Mouse (Mus musculus): Measurements from ENCODE around the gene Pwwp2a. TPM values are rescaled to one million over a fixed set of nuclear protein-coding genes. Genes with fewer than 3 reads are reported as not detected.

Pwwp2a gene
- total and polyA plus RNA-seq, 3 experiments: 13.0 to 31.0 (median 15.2) TPM

GRCm38 (mm10) chr11:43632566-43632965 lies 49.2 kb upstream of the Pwwp2a start:
- no peak for TF ChIP-seq SIN3A (IDR thresholded peaks at IDR 0.05; ENCODE audit: low read length)
- TF ChIP-seq E2F4 (IDR thresholded peaks at IDR 0.05; ENCODE audit: insufficient replicate concordance, low read depth, low read length): no peak
- no peak for TF ChIP-seq TBP (conservative IDR thresholded peaks at IDR 0.05; ENCODE audit: low read depth, low read length)
- no peak for TF ChIP-seq POLR2A (IDR thresholded peaks at IDR 0.05; ENCODE audit: low read depth, low read length)
- TF ChIP-seq RCOR1 (conservative IDR thresholded peaks at IDR 0.05; ENCODE audit: low read depth, low read length): no peak
- no peak for TF ChIP-seq JUND (conservative IDR thresholded peaks at IDR 0.05; ENCODE audit: low read depth, low read length)
- no peak for TF ChIP-seq PAX5 (IDR thresholded peaks at IDR 0.05; ENCODE audit: low read length)
- TF ChIP-seq SMC3 (IDR thresholded peaks at IDR 0.05; ENCODE audit: low read depth, low read length): no peak
- TF ChIP-seq MYC (IDR thresholded peaks at IDR 0.05; ENCODE audit: low read depth, low read length): no peak
- TF ChIP-seq ZMIZ1 (IDR thresholded peaks at IDR 0.05; ENCODE audit: low read depth, low read length): no peak
- no peak for TF ChIP-seq MAFK (IDR thresholded peaks at IDR 0.05; ENCODE audit: insufficient replicate concordance, low read length)
- no peak for TF ChIP-seq ELF1 (IDR thresholded peaks at IDR 0.05; ENCODE audit: low read depth, low read length)
- TF ChIP-seq ETS1 (conservative IDR thresholded peaks at IDR 0.05; ENCODE audit: low read depth, low read length): no peak
- no peak for TF ChIP-seq UBTF (IDR thresholded peaks at IDR 0.05; ENCODE audit: low read depth, low read length)
- no peak for TF ChIP-seq MXI1 (IDR thresholded peaks at IDR 0.05; ENCODE audit: low read depth, low read length)
- no peak for TF ChIP-seq TCF12 (IDR thresholded peaks at IDR 0.05; ENCODE audit: low read depth, low read length)
- TF ChIP-seq IRF4 (IDR thresholded peaks at IDR 0.05; ENCODE audit: low read depth, low read length): no peak
- no peak for TF ChIP-seq CHD1 (IDR thresholded peaks at IDR 0.05; ENCODE audit: low read depth, low read length)
- Histone ChIP-seq H3K9ac (ENCODE audit: insufficient read depth, low read depth) (no peak overlapping the region), H3K9me3 (replicated peaks; ENCODE audit: low read length) (peaks cover 8% of the 10 kb centered on the region), H3K27me3 (replicated peaks) (no peaks in the 10 kb centered on the region), H3K4me2 (ENCODE audit: insufficient read depth, low read depth, poor library complexity, severe bottlenecking) (no peak overlapping the region), H3K4me1 (ENCODE audit: control insufficient read depth in 1 of 2, insufficient read depth in 2 of 2) (peaks cover 0 to 16% of the 10 kb centered on the region in 2 experiments; a peak in 3 of 4 replicates), H3K4me3 (replicated peaks in 1 of 3; ENCODE audit: low read depth in 2 of 3, low read length in 2 of 3, poor library complexity in 1 of 3) (no peak overlapping the region), H3K36me3 (replicated peaks in 1 of 2; ENCODE audit: control insufficient read depth in 1 of 2, insufficient read depth in 1 of 2, low read length in 1 of 2) (no peaks in the 10 kb centered on the region), H3K79me2 (replicated peaks; ENCODE audit: control insufficient read depth, extremely low read depth, insufficient read depth, poor library complexity, severe bottlenecking) (no peaks in the 10 kb centered on the region), H3K27ac (ENCODE audit: insufficient read depth, low read depth) (no peak overlapping the region)
- in situ Hi-C loops (cut with MboI; ENCODE audit: low pct_ligation_motif_present, low pct_unique_long_range_greater_than_20kb, low sequenced_read_pairs) (no loop called here), dilution Hi-C loops (cut with MboI; ENCODE audit: extremely low pct_ligation_motif_present, extremely low pct_unique_long_range_greater_than_20kb, low sequenced_read_pairs) (no loop called here)
- DNase-seq (ENCODE audit: extremely low read depth): peak; percentile 15

- peaks cover 0 to 16% of the 10 kb centered on the region in 2 experiments; a peak in 3 of 4 replicates for H3K4me1 ChIP-seq (ENCODE audit: control insufficient read depth in 1 of 2, insufficient read depth in 2 of 2)
- no peaks in the 10 kb centered on the region for H3K27me3 ChIP-seq (replicated peaks)
- no peak overlapping the region for H3K4me2 ChIP-seq (ENCODE audit: insufficient read depth, low read depth, poor library complexity, severe bottlenecking)
- no peaks in the 10 kb centered on the region for H3K79me2 ChIP-seq (replicated peaks; ENCODE audit: control insufficient read depth, extremely low read depth, insufficient read depth, poor library complexity, severe bottlenecking)
- H3K9ac ChIP-seq (ENCODE audit: insufficient read depth, low read depth): no peak overlapping the region
- TF ChIP-seq CTCF (conservative IDR thresholded peaks at IDR 0.05 in 1 of 2, IDR thresholded peaks at IDR 0.05 in 1 of 2; ENCODE audit: low read depth in 2 of 2, low read length in 2 of 2) (no peak), ZNF384 (IDR thresholded peaks at IDR 0.05; ENCODE audit: low read depth, low read length) (no peak)
- DNase-seq (ENCODE audit: extremely low read depth): no peak
- H3K36me3 ChIP-seq (replicated peaks in 1 of 2; ENCODE audit: control insufficient read depth in 1 of 2, insufficient read depth in 1 of 2, low read length in 1 of 2): no peaks in the 10 kb centered on the region
- peaks cover 8% of the 10 kb centered on the region for H3K9me3 ChIP-seq (replicated peaks; ENCODE audit: low read length)
- H3K27ac ChIP-seq (ENCODE audit: insufficient read depth, low read depth): no peak overlapping the region
- in situ Hi-C loops (cut with MboI; ENCODE audit: low pct_ligation_motif_present, low pct_unique_long_range_greater_than_20kb, low sequenced_read_pairs) (no loop called here), dilution Hi-C loops (cut with MboI; ENCODE audit: extremely low pct_ligation_motif_present, extremely low pct_unique_long_range_greater_than_20kb, low sequenced_read_pairs) (no loop called here)
- no peak overlapping the region for H3K4me3 ChIP-seq (replicated peaks in 1 of 3; ENCODE audit: low read depth in 2 of 3, low read length in 2 of 3, poor library complexity in 1 of 3)
Measured at GRCm38 (mm10) chr11:43633165-43633564, 48.6 kb upstream of the Pwwp2a start.
